Mouse (Mus musculus) spleen, adult 2 months (tissue): ENCODE results near the gene Ugt1a6a.

ENCODE experiments used
- CTCF ChIP-seq: fragments of 200-500 bp; IDR thresholded peaks from 2 replicates; pipeline ENCODE4 v1.5.1; 2011; ENCODE audit warnings: mild to moderate bottlenecking, inconsistent platforms; ENCODE audit not compliant: insufficient read depth, insufficient read length, insufficient replicate concordance; ENCODE audit errors: extremely low read depth
- POLR2A ChIP-seq: fragments of 200-500 bp; IDR thresholded peaks from 2 replicates; pipeline ENCODE4 v1.6.1; 2011; ENCODE audit warnings: low read depth, low read length, inconsistent platforms

- TF ChIP-seq CTCF (no peak), POLR2A (no peak)
These were observed 65.8 kb downstream of the Ugt1a6a start, which contains the start of gene Ugt1a2 for GRCm38 (mm10) chr1:88200456-88200855.
